Mouse (Mus musculus): ENCODE results near the gene Zfp598. TPM values are rescaled to one million over a fixed set of nuclear protein-coding genes. Genes with fewer than 3 reads are reported as not detected.
"Not testable (repeated sequence)": the region's sequence is repeated elsewhere in the genome, so short reads cannot be mapped to it uniquely, and the experiment has no call there.

Gene Zfp598
- polyA plus RNA-seq, 1 experiment from 2014 or later: 12.5 TPM

GRCm38 (mm10) chr17:24667011-24667410 lies 2.5 kb upstream of the Zfp598 start:
- 53% methylated on average over 7 of the region's 7 CpGs for WGBS
- ATAC-seq (replicated peaks; ENCODE audit: insufficient number of reproducible peaks, insufficient read depth, low FRiP score, low read depth); H3K4me2 ChIP-seq; H3K9ac ChIP-seq; H3K36me3 ChIP-seq; H3K27ac ChIP-seq; H3K4me3 ChIP-seq; H3K9me3 ChIP-seq (replicated peaks); H3K27me3 ChIP-seq: not testable (repeated sequence)
- peaks cover 26% of the 10 kb centered on the region for H3K4me1 ChIP-seq (replicated peaks)

GRCm38 (mm10) chr17:24667416-24667815 lies 2.1 kb upstream of the Zfp598 start:
- Histone ChIP-seq H3K9ac (no peak overlapping the region), H3K27me3 (peaks cover 4% of the 10 kb centered on the region; the same call in 1 of the 2 replicates), H3K9me3 (replicated peaks) (no peaks in the 10 kb centered on the region), H3K4me3 (no peak overlapping the region), H3K4me2 (no peak overlapping the region), H3K36me3 (no peaks in the 10 kb centered on the region), H3K27ac (no peak overlapping the region), H3K4me1 (replicated peaks) (peaks cover 30% of the 10 kb centered on the region)
- 24% methylated on average over 6 of the region's 6 CpGs for WGBS
- ATAC-seq (replicated peaks; ENCODE audit: insufficient number of reproducible peaks, insufficient read depth, low FRiP score, low read depth): no peak

- not testable (repeated sequence) for H3K27me3 ChIP-seq; H3K36me3 ChIP-seq; ATAC-seq (replicated peaks; ENCODE audit: insufficient number of reproducible peaks, insufficient read depth, low FRiP score, low read depth); H3K9me3 ChIP-seq (replicated peaks)
- WGBS: 8% methylated on average over 15 of the region's 15 CpGs
- Histone ChIP-seq H3K4me1 (replicated peaks) (peaks cover 36% of the 10 kb centered on the region), H3K4me2 (peak overlapping the region; percentile 74), H3K27ac (peak overlapping the region; percentile 82), H3K4me3 (peak overlapping the region; percentile 79), H3K9ac (peak overlapping the region; percentile 96)
Observed at GRCm38 (mm10) chr17:24669214-24669544, 308 bp upstream of the Zfp598 start.

- Histone ChIP-seq H3K9ac (peak overlapping the region; percentile 96), H3K27ac (peak overlapping the region; percentile 82), H3K9me3 (replicated peaks) (no peaks in the 10 kb centered on the region), H3K36me3 (no peaks in the 10 kb centered on the region), H3K4me1 (replicated peaks) (peaks cover 36% of the 10 kb centered on the region), H3K27me3 (peaks cover 4% of the 10 kb centered on the region; the same call in 1 of the 2 replicates), H3K4me3 (peak overlapping the region; percentile 79), H3K4me2 (peak overlapping the region; percentile 74)
- ATAC-seq (replicated peaks; ENCODE audit: insufficient number of reproducible peaks, insufficient read depth, low FRiP score, low read depth): no peak
- WGBS: 14% methylated on average over 8 of the region's 8 CpGs
Observed at GRCm38 (mm10) chr17:24670246-24670844, 858 bp downstream of the Zfp598 start.

GRCm38 (mm10) chr17:24671346-24671745 lies 1.9 kb downstream of the Zfp598 start:
- no peaks in the 10 kb centered on the region for H3K9me3 ChIP-seq (replicated peaks)
- H3K4me1 ChIP-seq (replicated peaks): peaks cover 42% of the 10 kb centered on the region
- no peak overlapping the region for H3K9ac ChIP-seq
- peak overlapping the region; percentile 79; the same call in 1 of the 2 replicates for H3K4me3 ChIP-seq
- 56% methylated on average over 5 of the region's 5 CpGs for WGBS
- peak overlapping the region; percentile 74 for H3K4me2 ChIP-seq
- no peaks in the 10 kb centered on the region for H3K27me3 ChIP-seq
- no peaks in the 10 kb centered on the region for H3K36me3 ChIP-seq
- ATAC-seq (replicated peaks; ENCODE audit: insufficient number of reproducible peaks, insufficient read depth, low FRiP score, low read depth): no peak
- no peak overlapping the region for H3K27ac ChIP-seq

- Histone ChIP-seq H3K4me3 (no peak overlapping the region), H3K27ac (0 out of 2 replicates have a peak overlapping the region, but pooled peaks have one; percentile 2), H3K4me2 (peak overlapping the region; percentile 14), H3K4me1 (replicated peaks) (peaks cover 42% of the 10 kb centered on the region), H3K9me3 (replicated peaks) (no peaks in the 10 kb centered on the region), H3K27me3 (no peaks in the 10 kb centered on the region), H3K36me3 (peaks cover 6% of the 10 kb centered on the region), H3K9ac (no peak overlapping the region)
- WGBS: 31% methylated on average over 5 of the region's 5 CpGs
- ATAC-seq (replicated peaks; ENCODE audit: insufficient number of reproducible peaks, insufficient read depth, low FRiP score, low read depth): no peak
Observed at GRCm38 (mm10) chr17:24672141-24672540, 2.7 kb downstream of the Zfp598 start.

GRCm38 (mm10) chr17:24674277-24674676 lies 4.8 kb downstream of the Zfp598 start:
- no peak overlapping the region for H3K27ac ChIP-seq
- WGBS: 53% methylated on average over 7 of the region's 7 CpGs
- H3K4me1 ChIP-seq (replicated peaks): peaks cover 35% of the 10 kb centered on the region

GRCm38 (mm10) chr17:24676187-24676586 lies 6.7 kb downstream of the Zfp598 start:
- Histone ChIP-seq H3K9ac (no peak overlapping the region), H3K36me3 (peaks cover 46% of the 10 kb centered on the region), H3K9me3 (replicated peaks) (no peaks in the 10 kb centered on the region), H3K4me2 (no peak overlapping the region), H3K4me3 (no peak overlapping the region), H3K27ac (no peak overlapping the region), H3K27me3 (no peaks in the 10 kb centered on the region), H3K4me1 (replicated peaks) (peaks cover 24% of the 10 kb centered on the region)
- no peak for ATAC-seq (replicated peaks; ENCODE audit: insufficient number of reproducible peaks, insufficient read depth, low FRiP score, low read depth)
- 57% methylated on average over 2 of the region's 2 CpGs for WGBS

More at GRCm38 (mm10) chr17:24674277-24674676, 4.8 kb downstream of the Zfp598 start:
- Histone ChIP-seq H3K9ac (0 out of 2 replicates have a peak overlapping the region, but pooled peaks have one; percentile 4), H3K4me3 (no peak overlapping the region), H3K4me2 (no peak overlapping the region), H3K9me3 (replicated peaks) (no peaks in the 10 kb centered on the region), H3K27me3 (no peaks in the 10 kb centered on the region), H3K36me3 (peaks cover 28% of the 10 kb centered on the region)
- ATAC-seq (replicated peaks; ENCODE audit: insufficient number of reproducible peaks, insufficient read depth, low FRiP score, low read depth): no peak

- Histone ChIP-seq H3K4me3 (no peak overlapping the region), H3K27me3 (no peaks in the 10 kb centered on the region), H3K27ac (no peak overlapping the region), H3K36me3 (peaks cover 52% of the 10 kb centered on the region), H3K4me2 (no peak overlapping the region), H3K4me1 (replicated peaks) (peaks cover 18% of the 10 kb centered on the region), H3K9me3 (replicated peaks) (no peaks in the 10 kb centered on the region), H3K9ac (no peak overlapping the region)
- 91% methylated on average over 5 of the region's 5 CpGs for WGBS
- no peak for ATAC-seq (replicated peaks; ENCODE audit: insufficient number of reproducible peaks, insufficient read depth, low FRiP score, low read depth)
Observed at GRCm38 (mm10) chr17:24676877-24677276, 7.4 kb downstream of the Zfp598 start.

GRCm38 (mm10) chr17:24677500-24678080 lies 8.1 kb downstream of the Zfp598 start:
- Histone ChIP-seq H3K27me3 (no peaks in the 10 kb centered on the region), H3K36me3 (peaks cover 59% of the 10 kb centered on the region)
- WGBS: 90% methylated on average over 24 of the region's 24 CpGs

GRCm38 (mm10) chr17:24686514-24686913 lies 17.0 kb downstream of the Zfp598 start:
- peaks cover 10% of the 10 kb centered on the region for H3K36me3 ChIP-seq
- ATAC-seq (replicated peaks; ENCODE audit: insufficient number of reproducible peaks, insufficient read depth, low FRiP score, low read depth): no peak
- H3K4me3 ChIP-seq: peak overlapping the region; percentile 18
- H3K9ac ChIP-seq: no peak overlapping the region
- H3K27me3 ChIP-seq: peaks cover 50% of the 10 kb centered on the region
- peaks cover 20% of the 10 kb centered on the region for H3K4me1 ChIP-seq (replicated peaks)
- no peak overlapping the region for H3K27ac ChIP-seq
- WGBS: 28% methylated on average over 16 of the region's 16 CpGs
- peak overlapping the region; percentile 33 for H3K4me2 ChIP-seq
- H3K9me3 ChIP-seq (replicated peaks): no peaks in the 10 kb centered on the region

More at GRCm38 (mm10) chr17:24677500-24678080, 8.1 kb downstream of the Zfp598 start:
- Histone ChIP-seq H3K4me1 (replicated peaks) (peaks cover 12% of the 10 kb centered on the region), H3K27ac (no peak overlapping the region), H3K4me2 (no peak overlapping the region), H3K9ac (no peak overlapping the region), H3K4me3 (no peak overlapping the region), H3K9me3 (replicated peaks) (no peaks in the 10 kb centered on the region)
- ATAC-seq (replicated peaks; ENCODE audit: insufficient number of reproducible peaks, insufficient read depth, low FRiP score, low read depth): no peak
